Mouse (Mus musculus) erythroid progenitor cell, adult 5-6 weeks (primary cell): ENCODE data around the gene Ift172. TPM values are rescaled to one million over a fixed set of nuclear protein-coding genes. Genes with fewer than 3 reads are reported as not detected.

Experiments used
- ATAC-seq: replicated peaks from 2 replicates; pipeline ENCODE4 v1.8.0; 2016; ENCODE audit warnings: moderate number of reproducible peaks, mild to moderate bottlenecking, moderate TSS enrichment, inconsistent platforms; ENCODE audit not compliant: poor library complexity, low FRiP score, severe bottlenecking
- total RNA-seq, 2 experiments: library from RNA; stranded (forward) in 1 of 2; stranded (reverse) in 1 of 2; fragments of 150-400 nt in 1 of 2; fragments of 186-747, 209-891 nt in 1 of 2; gene quantifications; 2 replicates each; pipeline versions ENCODE4 v1.2.3 to v1.2.4; 2015 to 2017; ENCODE audit warnings: low replicate concordance in 2 of 2

The Ift172 gene
- total RNA-seq, 2 experiments from 2014 or later = 5.7 to 10.5 TPM

GRCm38 (mm10) chr5:31267686-31268085 lies 23.2 kb downstream of the Ift172 start:
- no peak for ATAC-seq

- no peak for ATAC-seq
Measured at GRCm38 (mm10) chr5:31266101-31266500, 24.8 kb downstream of the Ift172 start.

DNA sequence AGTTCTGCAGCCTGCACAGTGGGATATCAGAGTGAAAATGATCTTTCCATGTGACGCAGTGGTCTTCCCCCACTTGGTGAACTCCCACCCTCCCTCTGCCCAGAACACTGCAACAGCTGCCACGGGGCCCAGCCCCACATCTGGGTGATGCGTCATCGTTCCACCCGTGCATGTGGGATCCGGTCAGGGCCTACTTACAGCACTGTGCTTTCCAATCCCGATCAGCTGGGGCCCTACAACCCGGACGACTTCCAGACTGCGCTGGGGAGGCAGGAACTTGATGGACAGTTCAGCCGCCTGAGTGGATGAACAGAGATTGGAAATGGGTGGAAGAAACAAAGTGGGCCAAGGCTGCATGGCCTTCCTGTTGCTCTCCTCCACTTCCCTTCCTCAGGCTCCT lies 33.3 kb downstream of the Ift172 start:
- ATAC-seq = no peak

DNA sequence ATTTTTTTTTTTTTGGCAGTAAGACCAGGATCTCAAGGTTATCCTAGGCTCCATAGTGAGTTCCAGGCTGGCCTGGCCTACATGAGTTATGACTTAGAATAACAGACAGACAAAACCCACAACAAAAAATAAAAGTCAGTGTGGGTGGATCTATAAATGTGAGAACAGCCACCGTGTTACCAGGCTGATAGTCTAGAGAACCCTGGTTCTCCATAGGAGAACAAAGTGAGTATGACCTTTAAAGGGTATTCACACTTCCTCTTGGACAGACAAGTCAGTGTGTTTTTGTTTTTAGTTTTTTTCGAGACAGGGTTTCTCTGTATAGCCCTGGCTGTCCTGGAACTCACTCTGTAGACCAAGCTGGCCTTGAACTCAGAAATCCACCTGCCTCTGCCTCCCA lies 34.9 kb downstream of the Ift172 start:
- no peak for ATAC-seq

- ATAC-seq = no peak
Measured at GRCm38 (mm10) chr5:31255381-31255780, 35.5 kb downstream of the Ift172 start.

- no peak for ATAC-seq
Measured at GRCm38 (mm10) chr5:31254901-31255300, 36.0 kb downstream of the Ift172 start.

- no peak for ATAC-seq
Measured at GRCm38 (mm10) chr5:31254452-31254851, 36.5 kb downstream of the Ift172 start.

GRCm38 (mm10) chr5:31253806-31254205 lies 37.1 kb downstream of the Ift172 start:
- ATAC-seq = no peak

DNA sequence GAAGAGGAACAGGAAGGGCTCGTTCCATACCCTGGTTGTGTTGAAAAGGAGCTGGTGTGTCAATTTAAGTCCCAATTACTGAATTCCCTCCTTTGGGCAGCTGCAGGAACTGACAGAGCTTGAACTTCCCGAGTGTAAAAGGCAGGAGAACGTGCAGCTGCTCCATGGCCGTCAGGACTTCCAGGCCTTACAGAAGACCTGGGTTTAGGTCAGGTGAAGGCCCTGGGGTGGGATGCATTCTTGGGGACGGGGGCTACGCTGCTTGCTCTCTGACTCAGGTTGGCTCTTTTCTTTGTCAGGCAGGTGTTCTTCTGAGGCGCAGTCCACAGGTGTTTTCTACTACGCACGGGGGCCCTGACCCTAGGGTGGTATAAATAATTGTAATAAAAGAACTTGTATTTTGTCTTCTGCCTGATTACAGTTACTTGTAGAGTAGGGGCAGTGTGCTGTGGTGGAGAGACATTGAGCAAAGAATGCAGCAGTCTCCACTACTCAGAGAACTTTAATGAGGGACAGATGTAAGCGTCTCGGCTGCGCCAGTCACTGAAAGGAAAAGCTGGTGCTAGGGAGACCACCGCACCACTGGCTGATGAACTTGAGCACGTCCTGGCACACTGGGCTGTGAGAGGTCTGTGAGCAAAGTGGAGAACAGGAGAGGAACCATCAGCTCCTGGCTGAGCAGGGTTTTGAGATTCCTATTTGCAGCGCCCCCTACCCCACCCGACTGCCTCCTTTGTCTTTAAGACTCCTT lies 37.9 kb downstream of the Ift172 start:
- ATAC-seq = no peak

DNA sequence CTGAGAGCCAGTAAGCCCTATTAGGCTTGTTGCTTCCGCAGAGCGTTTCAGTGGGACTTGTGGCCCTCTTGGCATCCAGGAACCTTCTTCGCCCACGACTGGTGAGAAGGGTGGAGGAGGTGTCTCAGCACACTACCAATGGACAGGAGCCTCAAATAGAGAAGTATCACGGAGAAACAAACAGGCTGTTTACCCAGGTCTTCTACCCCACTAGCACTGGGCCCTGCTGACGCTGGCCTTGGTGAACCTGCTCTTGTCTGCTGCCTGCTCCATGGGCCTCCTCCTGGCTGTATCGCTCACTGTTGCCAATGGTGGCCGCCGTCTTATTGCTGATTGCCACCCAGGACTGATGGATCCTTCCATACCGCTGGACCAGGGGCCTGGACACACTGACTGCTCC lies 38.8 kb downstream of the Ift172 start:
- no peak for ATAC-seq

- ATAC-seq = no peak
Measured at GRCm38 (mm10) chr5:31251541-31252101, 39.3 kb downstream of the Ift172 start, which contains the start of gene Krtcap3. TSS of gene Krtcap3 (plus strand) at chr5:31251691.

GRCm38 (mm10) chr5:31250716-31251115 lies 40.2 kb downstream of the Ift172 start:
- no peak for ATAC-seq

GRCm38 (mm10) chr5:31242191-31242590 lies 48.7 kb downstream of the Ift172 start:
- ATAC-seq = no peak

- ATAC-seq = peak; percentile 61
Measured at GRCm38 (mm10) chr5:31241522-31242034, 49.3 kb downstream of the Ift172 start.

GRCm38 (mm10) chr5:31240637-31241521 lies 50.0 kb downstream of the Ift172 start, which contains the start of the genes Nrbp1 and Gm9970:
TSS of gene Nrbp1 (plus strand) at chr5:31240864.
TSS of gene Gm9970 (minus strand) at chr5:31241232.
- ATAC-seq = peak; percentile 96

- ATAC-seq = no peak
Measured at GRCm38 (mm10) chr5:31226641-31227040, 64.3 kb downstream of the Ift172 start.

DNA sequence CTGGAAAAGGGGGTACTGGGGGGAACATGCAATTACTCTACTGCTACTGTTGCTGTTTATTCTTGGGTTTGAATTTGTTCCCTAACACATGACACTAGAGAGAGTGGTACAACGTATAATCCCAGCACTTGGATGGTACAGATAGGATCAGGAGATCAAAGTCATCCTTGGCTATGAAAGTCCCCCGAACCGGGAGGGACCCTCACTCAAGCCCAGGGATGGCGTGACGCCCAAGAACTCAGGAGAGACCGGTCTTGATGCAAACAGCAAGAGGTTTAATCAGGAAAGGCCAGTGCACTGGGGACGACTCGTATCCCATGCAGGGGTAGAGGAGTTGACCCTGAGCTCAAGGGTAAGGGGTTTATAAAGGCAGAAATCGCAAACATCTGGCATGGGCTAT lies 68.2 kb downstream of the Ift172 start:
- ATAC-seq = no peak

DNA sequence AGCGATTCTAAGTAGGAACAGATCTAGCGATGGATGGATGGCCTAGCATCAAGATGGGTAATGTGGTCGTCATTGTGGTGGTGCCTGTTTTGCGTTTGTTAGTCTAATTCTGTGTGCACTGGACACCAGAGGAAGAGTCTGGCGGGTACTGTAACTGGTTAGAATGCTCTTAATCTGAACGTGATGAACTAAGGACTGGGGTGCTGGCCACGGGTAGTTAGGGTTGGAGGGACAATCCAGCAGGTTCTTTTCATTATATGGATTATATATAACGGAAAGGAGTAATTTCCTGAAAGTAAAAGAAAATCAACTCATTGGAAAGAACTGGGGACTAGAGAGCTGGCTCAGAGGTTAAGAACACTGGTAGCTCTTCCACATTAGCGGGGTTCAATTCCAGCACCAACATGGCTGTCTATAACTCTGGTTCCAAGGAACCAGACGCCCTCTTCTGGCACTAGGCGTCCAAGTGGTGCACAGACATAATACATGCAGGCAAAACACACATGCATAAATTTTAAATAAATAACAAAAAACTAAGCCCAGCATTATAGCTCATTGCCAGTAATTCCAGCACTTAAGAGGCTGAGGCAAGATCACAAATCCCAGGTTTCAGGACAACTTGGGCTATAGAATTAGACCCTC lies 69.5 kb downstream of the Ift172 start:
- ATAC-seq = peak; percentile 55

DNA sequence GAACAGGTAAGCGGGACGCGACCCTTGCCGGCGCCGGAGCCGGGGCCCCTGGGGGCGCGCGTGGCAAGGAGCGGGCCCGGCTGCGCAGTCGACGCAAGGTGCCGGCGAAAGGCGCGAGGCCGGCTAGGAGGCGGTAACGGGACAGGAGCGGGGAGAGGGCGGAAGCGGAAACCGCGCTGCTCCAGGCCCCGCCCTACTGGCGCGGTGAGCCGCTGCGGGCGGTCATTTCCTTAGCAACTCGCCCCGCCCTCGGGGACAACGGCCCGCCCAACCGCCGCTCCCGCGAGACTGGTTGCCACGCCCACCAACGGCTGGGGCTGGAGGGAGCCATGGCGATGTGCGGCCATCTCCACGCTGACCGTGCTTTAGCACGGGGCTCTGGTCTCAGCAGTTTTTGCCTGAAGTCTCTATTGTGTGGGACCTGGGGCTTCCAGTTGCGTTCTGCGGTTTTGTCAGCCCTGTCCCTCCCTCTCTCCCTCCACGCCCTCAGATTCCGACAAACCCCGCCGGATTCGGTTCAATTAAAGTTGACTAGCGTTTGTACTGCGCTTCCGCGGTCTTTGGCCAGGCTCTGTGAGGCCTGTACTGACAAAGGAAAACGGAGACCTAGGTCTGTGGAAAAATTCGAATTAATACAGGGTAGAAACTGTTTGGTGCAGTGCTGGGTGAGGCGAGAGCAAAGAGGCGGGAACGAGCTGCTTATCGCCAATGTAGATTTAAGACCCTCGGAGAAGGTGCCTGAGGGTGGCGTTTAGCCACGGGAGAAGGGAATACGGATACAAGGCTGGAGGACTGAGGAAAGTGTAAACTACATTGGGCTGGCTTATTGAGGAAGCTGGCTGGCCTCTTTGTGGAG lies 70.2 kb downstream of the Ift172 start, which contains the start of gene Ppm1g:
Ppm1g (minus strand) TSS at position 240 of the 856 bp plus-strand sequence.
- peak; percentile 90 for ATAC-seq
